In the genomic region with DNA sequence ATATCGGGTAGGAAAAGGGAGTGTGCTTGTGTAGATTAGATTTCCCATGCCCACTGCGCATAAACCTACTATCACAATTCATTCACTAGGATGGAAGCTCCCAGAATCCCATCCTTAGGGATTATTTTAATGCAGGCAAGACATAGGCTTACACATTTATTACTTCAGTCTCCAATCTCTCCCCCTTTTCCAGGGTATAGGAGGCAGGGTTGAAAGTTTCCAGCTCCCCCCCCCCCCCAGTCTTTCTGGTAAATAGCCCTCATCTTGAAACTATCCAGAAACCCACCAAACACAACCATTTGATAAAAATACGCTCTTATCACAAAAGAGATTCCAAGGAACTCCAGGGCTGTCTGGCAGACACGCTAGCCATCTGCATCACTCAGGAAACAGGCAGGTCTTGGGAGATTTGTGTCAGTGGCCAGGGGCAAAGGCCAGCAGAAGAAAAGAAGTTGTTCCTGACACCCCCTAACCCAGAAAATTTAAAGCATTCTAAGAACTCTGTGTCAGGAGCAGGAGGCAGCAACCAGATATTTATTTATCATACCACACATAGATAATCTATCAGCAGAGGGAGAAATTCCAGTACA, we compare ENCODE assay signal across 12 mouse cellular contexts.
"Had no signal": no experiment of that assay in that cellular context is flagged by ENCODE, and none has a peak within 500 bp of the region (broad histone marks: within the 10 kb centered on the region; RNA-seq: fewer than 3 reads in every experiment).

No protein-coding gene starts in this region.

- H3K27me3 ChIP-seq: liver, embryonic 15.5 days had no signal

- DNase-seq: kidney, postnatal 25 days; lung, adult 2 months; lung, postnatal 36 days; right cerebral cortex, adult 18-20 months; right cerebral cortex, postnatal 25 days; thymus, postnatal 36 days had no signal

- H3K4me1 ChIP-seq: liver, embryonic 15.5 days had no signal

- H3K36me3 ChIP-seq: limb, embryonic 10.5 days; liver, embryonic 15.5 days had no signal

- H3K4me2 ChIP-seq: liver, embryonic 11.5 days; liver, embryonic 15.5 days; midbrain, embryonic 11.5 days had no signal

- ATAC-seq: lung, postnatal 0 days had no signal

- H3K27ac ChIP-seq: left cerebral cortex, adult 2 months; limb, embryonic 10.5 days; liver, embryonic 15.5 days had no signal

- H3K9ac ChIP-seq: liver, embryonic 15.5 days had no signal

- H3K4me3 ChIP-seq: left cerebral cortex, adult 2 months; limb, embryonic 10.5 days; liver, embryonic 15.5 days had no signal

- H3K9me3 ChIP-seq: limb, embryonic 10.5 days; liver, embryonic 15.5 days had no signal
